Mouse (Mus musculus) heart, adult 11 months (tissue): ENCODE measurements around the gene Frrs1l.

ENCODE experiments used
- DNase-seq: peaks from one replicate; pipeline ENCODE4 v3.0.0; 2022

The Frrs1l gene

GRCm38 (mm10) chr4:56909568-56909967 is 80.6 kb downstream of the Frrs1l start:
- DNase-seq, result no peak

GRCm38 (mm10) chr4:56907671-56908070 is 82.5 kb downstream of the Frrs1l start:
- peak; percentile 44 for DNase-seq
